ENCODE assay signal across 8 mouse cellular contexts in genomic region chr10:61273844-61274215, GRCm38 (mm10). TPM values are rescaled to one million over a fixed set of nuclear protein-coding genes. Genes with fewer than 3 reads are reported as not detected.
DNase-seq lines count a peak whose midpoint lies in the region; ATAC-seq and TF ChIP-seq lines count a peak whose summit lies in the region.

No protein-coding gene starts in this region.

- no peaks in the 10 kb centered on the region for H3K36me3 ChIP-seq in kidney, postnatal 0 days (ENCODE audit: insufficient read depth, low read length)
- no peaks in the 10 kb centered on the region for H3K36me3 ChIP-seq in hindbrain, embryonic 14.5 days (replicated peaks; ENCODE audit: control insufficient read depth, insufficient read depth)

- no peaks in the 10 kb centered on the region; the same call in 1 of the 2 replicates for H3K4me1 ChIP-seq in kidney, postnatal 0 days (replicated peaks; ENCODE audit: insufficient read depth, low read length)
- no peaks in the 10 kb centered on the region for H3K4me1 ChIP-seq in hindbrain, embryonic 14.5 days (replicated peaks; ENCODE audit: control insufficient read depth, insufficient read depth, low read length)

- no peak overlapping the region for H3K27ac ChIP-seq in kidney, postnatal 0 days
- H3K27ac ChIP-seq in gastrocnemius, adult 2 months = peak overlapping the region; percentile 76
- no peak overlapping the region for H3K27ac ChIP-seq in hindbrain, embryonic 14.5 days

- H3K9ac ChIP-seq in kidney, postnatal 0 days (ENCODE audit: low read depth, low read length) = 0 out of 2 replicates have a peak overlapping the region, but pooled peaks have one; percentile 61
- H3K9ac ChIP-seq in hindbrain, embryonic 14.5 days = no peak overlapping the region

- no peak for ATAC-seq in kidney, postnatal 0 days (replicated peaks; ENCODE audit: low FRiP score, low read depth)
- no peak for ATAC-seq in hindbrain, embryonic 14.5 days (ENCODE audit: low FRiP score)

- WGBS in kidney, postnatal 0 days = 54% methylated on average over 7 of the region's 7 CpGs
- 47% methylated on average over 7 of the region's 7 CpGs for WGBS in hindbrain, embryonic 14.5 days

- no peak for DNase-seq in kidney, postnatal 0 days (ENCODE audit: low spot score)
- no peak for DNase-seq in kidney, adult 11 months
- DNase-seq in gastrocnemius, adult 2 months = peak; percentile 68
- no peak for DNase-seq in hindbrain, embryonic 14.5 days (ENCODE audit: low spot score)
- peak; percentile 12 to 38 for DNase-seq in lung, postnatal 4 days
- no peak for DNase-seq in T-cell, adult 2 months (ENCODE audit: low spot score)
- DNase-seq in yolk sac, embryonic 10.5 days (ENCODE audit: low spot score) = no peak
- DNase-seq in thymus, postnatal 0 days (ENCODE audit: low spot score) = no peak

- intact Hi-C loops in gastrocnemius, adult 2 months (cut with DNase I) = loop anchor here (2.0 kb wide), 1 partner anchor 63 kb away; no protein-coding TSS in a partner anchor

- TF ChIP-seq CTCF in kidney, postnatal 0 days (IDR thresholded peaks at IDR 0.05; ENCODE audit: low read depth) = no peak
- no peak for TF ChIP-seq CTCF in gastrocnemius, adult 2 months (IDR thresholded peaks at IDR 0.05)

- no peaks in the 10 kb centered on the region for H3K27me3 ChIP-seq in kidney, postnatal 0 days (ENCODE audit: insufficient read depth, low read length)
- peaks cover 23% of the 10 kb centered on the region for H3K27me3 ChIP-seq in hindbrain, embryonic 14.5 days (ENCODE audit: control insufficient read depth, insufficient read depth, low read length)

- H3K4me3 ChIP-seq in kidney, postnatal 0 days (replicated peaks; ENCODE audit: low read depth, low read length) = peak overlapping the region; percentile 35; the same call in 1 of the 2 replicates
- H3K4me3 ChIP-seq in gastrocnemius, adult 2 months = peak overlapping the region; percentile 78
- H3K4me3 ChIP-seq in hindbrain, embryonic 14.5 days (replicated peaks; ENCODE audit: low read length) = peak overlapping the region; percentile 45

- H3K4me2 ChIP-seq in kidney, postnatal 0 days (ENCODE audit: low read length) = peak overlapping the region; percentile 67
- H3K4me2 ChIP-seq in hindbrain, embryonic 14.5 days (replicated peaks) = peak overlapping the region; percentile 91

- no peaks in the 10 kb centered on the region for H3K9me3 ChIP-seq in kidney, postnatal 0 days (replicated peaks; ENCODE audit: low read length)
- H3K9me3 ChIP-seq in hindbrain, embryonic 14.5 days (ENCODE audit: control insufficient read depth, low read length) = no peaks in the 10 kb centered on the region

RNA-seq across cellular contexts. Expression of gene Adamts14, which starts 0.6 kb away (rescaled TPM):
- 0.71 and 0.89 TPM in 2 replicates for polyA plus RNA-seq in kidney, postnatal 0 days (2015; fragmentation: Nextera tagmentation; extraction: Ambion mirVana)
- total RNA-seq in gastrocnemius, adult 2 months (2021) = 1 to 10 TPM in 1 of 2 experiments, under 1 TPM in 1; 0.43 to 1.5 TPM
- polyA plus RNA-seq in hindbrain, embryonic 14.5 days (2014; fragmentation: Nextera tagmentation; extraction: Ambion mirVana) = 0.27 and 0.36 TPM in 2 replicates
- 0.31 and 0.49 TPM in 2 replicates for polyA plus RNA-seq in thymus, postnatal 0 days (2015; fragmentation: Nextera tagmentation; extraction: Ambion mirVana)

RNA-seq across cellular contexts. Expression of gene Prf1, which starts 23.8 kb away (rescaled TPM):
- polyA plus RNA-seq in kidney, postnatal 0 days (2015; fragmentation: Nextera tagmentation; extraction: Ambion mirVana) = 0.05 TPM in 1 of 2 replicates, not detected in the other
- total RNA-seq in gastrocnemius, adult 2 months (2021) = not detected
- 0.12 TPM in 1 of 2 replicates, not detected in the other for polyA plus RNA-seq in hindbrain, embryonic 14.5 days (2014; fragmentation: Nextera tagmentation; extraction: Ambion mirVana)
- 3.1 and 3.6 TPM in 2 replicates for polyA plus RNA-seq in thymus, postnatal 0 days (2015; fragmentation: Nextera tagmentation; extraction: Ambion mirVana)

Comparison
In these comparisons a context has a peak if more than half of its experiments do, and no peak if none do; other contexts are left out.
1. DNase-seq: peak in gastrocnemius, adult 2 months (single experiment) and lung, postnatal 4 days (2 of 2); none in kidney, postnatal 0 days (single experiment), kidney, adult 11 months (single experiment), hindbrain, embryonic 14.5 days (single experiment), T-cell, adult 2 months (single experiment), yolk sac, embryonic 10.5 days (single experiment) and thymus, postnatal 0 days (single experiment).
2. Peak in every context shown above with its lines, with median percentiles within 50 percentile points of each other: H3K4me3 ChIP-seq.